Mouse (Mus musculus): ENCODE measurements at regions not wholly inside any gene's neighbourhood (a gene's known extent, or its start where the extent isn't known, plus 50 kb on each side); places are given as distances from the start of the nearest gene placed in this dataset.

GRCm38 (mm10) chr2:144169576-144170178 lies 100.8 kb upstream of the Mgme1 start:
- TF ChIP-seq CTCF (IDR thresholded peaks at IDR 0.05; ENCODE audit: low read depth) (no peak), EP300 (IDR thresholded peaks at IDR 0.05; ENCODE audit: low read depth) (no peak)

Data from liver, postnatal 0 days (tissue).